Mouse (Mus musculus): ENCODE measurements around the gene Nfkbiz.

The Nfkbiz gene

GRCm38 (mm10) chr16:55798845-55799244, 39.9 kb downstream of the Nfkbiz start:
- no peak for DNase-seq

GRCm38 (mm10) chr16:55790326-55790725, 48.4 kb downstream of the Nfkbiz start:
- DNase-seq = no peak

GRCm38 (mm10) chr16:55789291-55789690, 49.4 kb downstream of the Nfkbiz start:
- DNase-seq = no peak

DNA sequence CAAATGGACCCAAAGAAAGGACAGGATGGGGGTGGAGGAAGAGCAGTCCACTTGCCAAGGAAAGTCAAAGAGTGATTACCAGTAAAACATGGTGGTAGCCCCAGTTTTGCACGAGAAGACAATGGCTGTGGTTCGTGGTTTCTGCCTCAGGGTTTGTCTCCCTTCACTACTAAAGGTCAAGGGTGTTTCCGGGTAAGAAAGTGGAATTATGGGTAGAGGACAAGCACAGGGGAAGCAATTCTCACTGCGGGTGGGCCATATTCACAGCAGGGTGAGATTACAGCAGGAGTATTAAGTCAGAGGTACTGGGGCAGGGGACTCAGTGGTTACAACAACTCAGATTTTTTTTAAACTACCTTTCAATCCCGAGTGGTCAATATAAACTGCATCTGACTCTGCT, 50.0 kb downstream of the Nfkbiz start:
- DNase-seq = no peak

DNA sequence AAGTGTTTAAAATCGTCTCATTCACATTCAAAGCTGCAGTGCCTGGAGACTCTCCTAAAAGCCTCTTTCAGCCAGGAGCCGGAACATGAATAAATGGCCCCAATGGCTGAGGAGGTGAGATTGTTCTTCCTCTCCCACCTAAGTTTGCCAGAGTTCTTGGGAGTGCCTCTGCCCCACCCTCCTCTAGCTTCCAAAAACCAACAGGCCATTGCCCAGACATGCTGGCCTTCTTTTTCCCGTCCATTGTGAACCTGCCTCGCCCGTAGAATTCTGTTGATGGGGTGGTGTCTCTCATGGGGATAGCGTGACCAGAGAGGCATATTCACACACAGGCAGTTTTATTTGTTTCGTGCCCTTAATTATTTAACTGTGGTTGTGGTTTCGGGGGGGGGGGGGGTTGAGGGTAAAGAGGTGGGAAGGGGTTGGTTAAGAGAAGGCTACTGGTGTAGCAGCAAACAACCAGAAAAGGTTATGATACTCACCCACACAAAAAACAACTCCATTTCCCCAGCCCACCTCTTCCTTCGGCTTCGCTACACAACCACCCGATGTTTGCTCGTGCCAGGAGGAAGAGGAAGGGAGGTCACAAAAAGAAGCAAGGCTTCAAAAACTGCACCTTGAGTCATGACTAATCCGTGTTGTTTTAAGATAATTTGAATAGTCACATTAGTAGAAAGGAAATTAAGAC, 51.2 kb downstream of the Nfkbiz start:
- DNase-seq = no peak

DNA sequence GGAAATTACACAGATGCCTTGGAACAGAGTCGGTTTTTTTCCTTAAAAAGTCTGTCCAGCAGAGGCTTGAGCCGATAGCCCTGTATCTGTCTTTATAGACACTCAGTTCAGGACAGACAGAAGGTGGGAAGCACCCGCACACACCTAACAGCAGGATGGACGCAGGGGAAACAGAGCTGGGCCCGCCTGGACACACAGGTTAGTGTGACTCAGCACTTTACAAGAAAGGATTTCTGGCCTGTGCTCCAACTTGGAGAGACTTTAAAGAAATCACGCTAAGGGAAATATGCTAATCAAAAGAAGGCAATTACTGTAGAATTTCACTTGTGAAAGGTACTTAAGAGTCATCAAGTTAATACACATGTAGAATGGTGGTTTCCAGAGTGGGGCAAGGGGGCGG, 54.3 kb downstream of the Nfkbiz start:
- no peak for DNase-seq

DNA sequence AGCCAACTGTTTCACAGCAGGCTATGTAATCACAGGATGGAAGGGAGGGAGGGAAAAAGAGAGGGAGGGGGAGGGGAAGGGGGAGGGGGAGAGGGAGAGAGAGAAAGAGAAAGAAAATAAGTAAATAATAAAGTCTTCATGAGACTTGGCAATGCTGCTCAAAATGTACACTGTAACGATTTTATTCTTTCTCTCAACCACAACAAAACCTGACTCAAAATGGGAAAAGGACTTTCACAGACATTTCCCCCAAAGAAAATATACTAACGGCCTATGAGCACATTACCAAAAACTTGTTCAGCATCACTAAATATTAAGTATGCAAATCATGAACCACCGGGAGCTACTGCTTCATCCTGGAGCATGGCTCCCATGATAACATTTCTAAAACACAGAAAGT, 54.8 kb downstream of the Nfkbiz start:
- DNase-seq = no peak

- no peak for DNase-seq
These were observed 55.8 kb downstream of the Nfkbiz start for GRCm38 (mm10) chr16:55782911-55783310.

- no peak for DNase-seq
These were observed 56.9 kb downstream of the Nfkbiz start for GRCm38 (mm10) chr16:55781809-55782208.

DNA sequence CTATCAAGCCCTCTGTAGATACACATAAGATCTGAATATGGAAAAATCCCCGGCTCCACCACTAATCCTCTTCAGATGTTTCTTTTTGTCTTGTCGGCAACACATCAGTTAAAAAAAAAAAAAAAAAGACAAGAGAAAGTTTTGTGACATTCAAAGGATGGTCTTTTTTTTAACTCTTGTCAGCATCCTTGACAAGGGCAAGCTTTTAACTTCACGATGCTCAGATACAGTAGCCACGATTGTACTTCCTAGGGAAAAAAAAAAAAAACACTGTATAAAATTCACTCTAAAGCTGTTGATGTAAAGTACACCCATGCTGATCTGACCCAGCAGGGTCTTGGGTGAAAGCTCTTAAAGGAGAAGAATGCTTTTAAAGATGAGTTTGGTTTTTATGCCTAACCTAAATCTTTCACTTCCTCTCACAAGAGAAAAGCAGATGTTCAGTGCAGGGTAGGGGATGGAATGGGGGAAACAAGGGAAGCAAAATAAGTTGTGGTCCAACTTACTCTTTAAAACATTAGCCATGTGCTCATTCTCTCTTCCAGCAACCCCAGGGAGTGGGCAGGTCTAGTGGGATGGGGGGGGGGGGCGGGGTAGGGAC, 57.6 kb downstream of the Nfkbiz start:
- no peak for DNase-seq

- DNase-seq = no peak
These were observed 62.4 kb downstream of the Nfkbiz start for GRCm38 (mm10) chr16:55776329-55776728.

DNA sequence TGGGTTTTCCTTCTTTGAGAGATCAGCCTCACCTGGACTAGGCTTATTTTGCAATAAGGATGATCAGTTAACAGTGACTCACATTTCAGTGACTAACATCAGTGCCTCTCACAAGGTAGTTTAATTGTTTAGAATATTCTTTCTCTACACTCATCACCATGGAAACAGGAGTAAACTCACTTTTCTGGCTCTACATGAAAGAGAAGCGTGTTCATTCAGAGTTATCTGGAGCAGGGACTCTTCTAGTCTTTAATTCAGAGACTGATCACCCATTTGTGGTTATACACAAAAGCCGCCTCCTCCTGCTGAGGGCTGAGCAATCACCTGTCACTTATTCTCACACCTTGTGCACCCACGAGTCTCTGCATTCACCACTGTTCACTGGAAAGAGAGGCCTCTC, 68.5 kb downstream of the Nfkbiz start:
- DNase-seq = no peak
